Mouse (Mus musculus): Measurements from ENCODE around the gene Msx1.
"Not testable (repeated sequence)": the region's sequence is repeated elsewhere in the genome, so short reads cannot be mapped to it uniquely, and the experiment has no call there.

The Msx1 gene

DNA sequence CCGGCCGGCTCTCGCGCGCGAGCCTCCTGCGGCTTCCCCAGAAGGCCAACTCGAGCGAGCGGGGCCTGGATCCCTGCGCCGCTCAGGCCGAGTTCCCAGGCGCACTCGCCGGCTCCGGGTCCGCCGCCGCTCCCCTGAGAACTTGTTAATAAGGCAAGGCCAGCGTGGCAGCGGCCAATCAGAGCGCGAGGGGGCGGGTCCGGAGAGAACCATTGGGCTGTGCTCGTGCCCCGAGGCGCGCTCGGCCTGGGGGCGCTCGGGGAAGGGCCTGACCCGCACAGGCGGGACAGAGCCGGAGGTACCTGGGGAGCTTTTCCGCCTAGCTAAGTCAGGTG is at the start of gene Msx1:
TSS of gene Msx1 (minus strand) at position 123 of the 335 bp plus-strand sequence.
- no peak for DNase-seq

DNA sequence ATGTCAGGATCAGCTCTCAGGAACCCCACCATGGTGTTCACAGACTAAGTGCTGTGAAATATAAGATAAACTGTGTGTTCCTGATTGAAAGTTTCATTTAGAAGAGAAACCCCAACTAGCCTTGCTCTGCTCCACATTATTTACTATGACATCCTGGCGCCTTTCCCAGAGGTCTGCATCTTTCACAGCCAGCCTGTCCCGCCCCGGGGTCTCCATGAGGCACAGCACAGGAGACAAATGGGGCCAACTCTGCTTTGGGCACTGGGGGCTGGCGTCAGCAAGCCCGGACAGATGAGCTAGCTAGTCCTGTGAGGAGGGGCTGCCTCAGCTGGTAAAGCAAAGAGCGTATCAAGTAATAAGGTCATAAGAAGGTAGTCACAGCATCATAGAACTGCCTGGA is 41.1 kb upstream of the Msx1 start:
- no peak for DNase-seq

DNA sequence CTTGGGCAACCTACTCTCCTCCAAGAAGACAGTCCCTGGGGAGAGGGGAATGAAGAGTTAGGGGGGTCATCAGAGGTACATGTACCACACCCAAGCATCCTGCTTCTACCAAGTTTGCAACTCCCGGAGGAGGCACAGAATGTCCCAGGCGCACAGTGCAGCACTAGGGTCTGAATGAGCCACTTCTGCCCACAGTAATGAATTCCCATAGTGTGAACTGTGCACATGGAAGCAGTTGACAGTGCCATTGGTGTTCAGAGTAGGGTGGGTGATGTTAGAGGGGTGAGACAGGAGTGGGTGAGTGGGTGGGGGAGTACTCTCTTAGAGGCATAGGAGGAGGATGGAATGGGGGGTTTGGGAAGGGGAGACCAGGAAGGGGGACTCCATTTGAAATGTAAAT is 39.9 kb upstream of the Msx1 start:
- no peak for DNase-seq

DNA sequence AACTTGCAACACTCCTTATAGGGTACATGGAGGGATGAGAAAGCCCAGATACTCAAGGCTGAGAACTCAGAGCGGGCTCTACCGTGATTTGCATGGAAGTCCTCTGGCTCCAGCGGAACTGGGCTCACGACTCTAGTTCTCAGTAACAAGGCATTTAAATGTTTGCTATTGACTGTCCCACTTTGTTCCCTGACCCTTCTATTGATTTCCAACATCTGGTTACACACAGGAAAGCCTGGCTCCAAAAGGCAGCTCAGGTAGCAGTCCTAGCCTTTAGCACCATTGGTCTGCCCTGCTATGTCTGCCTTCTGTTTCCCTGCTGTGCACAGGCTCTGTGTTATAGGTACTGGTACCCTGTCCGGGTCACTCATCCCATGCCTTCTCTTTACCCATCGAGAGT is 36.5 kb upstream of the Msx1 start:
- no peak for DNase-seq

DNA sequence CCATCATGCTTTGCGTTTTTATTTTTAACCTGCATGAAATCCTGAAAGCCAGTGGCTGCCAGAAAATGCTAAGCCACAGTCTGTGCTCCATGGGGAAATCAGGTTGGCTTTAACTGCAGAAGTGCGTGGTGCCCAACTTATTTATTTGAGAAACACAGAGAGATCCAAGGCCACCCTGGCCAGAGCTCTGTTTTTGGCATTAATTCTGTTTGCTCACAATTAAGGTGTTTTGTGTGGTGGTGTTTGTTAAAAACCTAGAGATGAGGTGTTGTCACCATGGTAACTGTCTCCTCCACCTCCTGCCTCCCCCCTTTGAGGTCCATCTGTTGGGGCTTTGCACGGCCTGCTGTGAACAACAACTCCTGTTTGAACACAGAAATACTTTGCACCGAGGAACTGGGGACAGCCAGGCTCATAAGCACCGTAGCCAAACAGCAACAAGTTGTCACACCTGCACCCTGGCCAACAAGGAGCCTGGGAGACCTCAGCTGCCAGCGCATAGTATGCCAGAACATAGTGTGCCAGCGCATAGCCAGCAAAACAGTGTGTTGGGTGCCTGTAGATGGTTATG is 35.9 kb upstream of the Msx1 start:
- DNase-seq = peak; percentile 70

DNA sequence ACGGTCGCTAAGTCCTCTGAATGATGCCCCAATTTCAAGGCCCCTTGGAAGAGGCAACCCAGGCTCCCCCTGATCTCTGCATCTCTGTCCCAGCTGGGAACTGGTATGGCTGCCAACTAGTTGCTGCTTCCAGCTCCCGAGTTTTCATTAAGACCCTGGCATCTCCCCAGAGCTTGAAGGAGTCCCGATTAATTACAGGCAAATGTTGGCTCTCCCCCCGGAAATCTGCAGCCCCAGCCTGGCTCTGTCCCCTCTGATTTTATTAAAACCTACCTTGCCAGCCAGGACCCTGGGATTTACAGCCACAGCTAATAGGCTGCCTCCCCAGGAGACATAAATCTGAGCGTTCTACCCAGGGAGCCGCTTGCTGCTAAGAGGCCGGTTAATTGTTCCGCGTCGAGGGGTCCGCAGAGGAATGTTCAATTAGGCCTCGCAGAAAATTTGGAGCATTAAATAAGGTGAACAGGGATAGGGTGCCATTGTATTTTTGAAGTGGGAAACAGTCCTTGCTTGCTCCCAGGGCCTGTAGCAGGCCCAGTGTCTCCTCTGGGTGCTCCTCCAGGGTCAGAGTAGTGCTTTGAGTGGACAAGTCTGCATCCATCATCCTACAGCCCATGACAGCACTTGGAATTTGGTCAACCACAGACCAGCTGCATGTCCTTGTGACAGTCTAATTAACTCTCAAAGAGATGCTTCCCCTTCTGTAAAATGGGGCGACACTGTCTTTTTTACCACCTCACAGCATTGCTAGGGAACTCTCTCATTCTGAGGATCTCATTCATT is 33.6 kb upstream of the Msx1 start:
- no peak for DNase-seq

DNA sequence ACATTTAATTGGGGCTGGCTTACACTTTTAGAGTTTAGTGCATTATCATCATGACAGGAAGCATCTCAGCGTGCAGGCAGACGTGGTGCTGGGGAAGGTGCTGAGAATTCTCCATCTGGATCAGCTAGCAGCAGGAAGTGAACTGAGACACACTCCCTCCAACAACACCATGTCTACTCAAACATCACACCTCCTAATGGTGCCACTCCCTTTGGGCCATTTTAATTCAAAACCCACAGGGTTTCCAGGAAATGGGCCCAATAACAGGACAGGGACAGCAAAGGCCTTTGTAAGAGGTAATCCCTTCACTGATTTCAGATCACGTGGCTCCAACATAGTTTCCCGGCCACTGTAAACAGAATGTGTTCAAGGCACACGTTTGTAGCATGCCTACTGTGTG is 31.7 kb upstream of the Msx1 start:
- no peak for DNase-seq

DNA sequence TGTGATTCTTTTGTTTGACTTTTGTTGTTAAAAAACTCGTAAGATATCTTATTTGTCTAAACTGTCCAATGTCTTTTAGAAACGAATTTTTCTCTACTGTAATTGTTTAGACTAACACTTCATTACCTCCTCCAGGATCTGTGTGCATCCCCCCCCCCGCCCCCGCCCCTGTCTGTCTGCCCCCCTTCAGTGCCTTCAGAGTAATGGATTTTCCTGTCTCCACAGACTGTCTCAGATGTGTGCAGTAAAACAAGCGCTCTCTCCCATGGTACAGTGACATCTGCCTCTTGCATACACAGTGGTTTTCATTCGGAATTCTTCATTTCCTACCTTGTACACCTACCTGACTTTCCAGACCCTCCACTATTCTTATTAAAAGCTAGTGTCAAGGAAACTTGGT is 29.9 kb upstream of the Msx1 start:
- no peak for DNase-seq

DNA sequence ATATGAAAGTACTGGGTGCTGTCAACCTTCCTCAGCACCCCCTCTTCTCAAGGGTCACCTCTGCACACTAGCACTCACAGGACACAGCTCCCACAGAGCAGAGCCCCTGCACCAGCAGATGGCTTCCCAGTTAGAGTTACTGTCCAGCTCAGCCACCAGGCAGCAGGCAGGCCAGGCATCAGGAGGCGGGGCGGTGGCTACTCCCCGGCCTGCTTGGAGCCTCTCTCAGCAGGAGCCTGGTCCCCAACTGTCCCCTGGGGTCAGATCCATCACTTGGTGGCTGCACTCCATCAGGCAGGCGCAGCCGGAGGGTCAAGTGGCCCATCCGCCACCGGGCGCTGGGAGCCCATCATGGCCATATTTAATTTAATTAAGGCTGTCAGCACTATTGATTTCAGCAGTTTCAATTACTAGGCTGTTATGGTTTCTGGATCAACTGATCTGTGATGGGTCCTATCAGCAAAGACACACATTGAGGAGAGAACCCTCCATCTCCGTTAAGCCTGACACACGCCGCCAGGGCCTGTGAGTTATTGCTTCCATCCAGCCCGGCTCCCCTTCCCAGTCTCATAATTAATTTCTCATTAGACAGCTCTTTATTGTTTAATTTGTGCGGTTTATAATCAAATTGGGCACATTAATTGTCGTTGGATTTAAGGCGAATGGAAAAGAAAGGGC is 27.1 kb upstream of the Msx1 start:
- no peak for DNase-seq

DNA sequence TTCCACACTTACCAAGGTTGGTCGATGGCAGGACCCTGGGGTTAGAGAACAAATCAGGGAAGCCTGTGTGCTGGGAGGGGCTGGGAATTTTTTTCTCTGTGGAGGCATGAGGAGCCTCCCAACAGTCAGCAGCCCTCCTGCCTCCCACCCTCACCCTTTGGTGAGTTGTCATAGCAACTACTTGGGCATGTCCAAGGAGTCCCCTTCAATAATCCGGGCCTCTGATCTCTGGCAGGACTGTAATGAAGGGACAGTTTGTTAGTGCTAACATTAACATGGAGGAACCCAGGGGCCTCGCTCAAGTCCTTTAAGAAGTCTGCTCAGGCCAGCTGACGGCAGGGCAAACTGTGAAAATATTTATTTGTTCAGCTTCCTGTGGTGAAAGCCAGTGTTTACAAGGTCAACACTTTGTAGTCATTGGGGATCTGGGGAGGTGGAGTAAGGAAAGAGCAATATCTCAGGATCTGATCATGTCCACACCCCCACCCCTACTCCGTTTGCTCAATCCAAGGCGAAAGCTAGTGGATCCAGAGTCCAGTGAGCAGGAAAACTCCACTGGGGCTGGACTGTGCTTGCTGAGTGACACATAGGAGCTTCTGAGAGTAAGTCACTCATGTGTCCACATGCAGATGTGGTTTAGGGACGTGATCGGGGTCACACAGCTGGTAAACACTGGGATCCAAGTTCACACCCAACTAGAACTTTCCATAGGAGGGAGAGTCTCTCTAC is 24.8 kb upstream of the Msx1 start:
- DNase-seq = no peak

DNA sequence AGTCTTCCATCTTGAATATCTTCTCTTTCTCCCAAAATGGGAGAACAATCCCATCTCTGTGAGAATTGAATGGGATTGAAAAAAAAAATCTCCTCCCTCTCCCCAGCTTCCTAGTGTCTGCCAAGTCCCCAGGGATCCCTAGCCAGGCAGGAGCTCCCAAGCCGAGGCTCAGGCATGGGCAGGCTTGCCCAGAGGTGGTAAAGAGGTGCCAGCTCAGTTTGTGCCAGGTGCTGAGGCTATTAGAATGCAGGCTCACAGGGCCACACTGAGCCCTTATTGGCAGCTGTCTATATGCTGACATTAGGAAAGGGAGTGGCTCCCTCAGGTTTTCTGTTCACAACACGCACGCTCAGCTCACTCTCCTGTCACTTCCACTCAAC is 11.9 kb upstream of the Msx1 start:
- no peak for DNase-seq

DNA sequence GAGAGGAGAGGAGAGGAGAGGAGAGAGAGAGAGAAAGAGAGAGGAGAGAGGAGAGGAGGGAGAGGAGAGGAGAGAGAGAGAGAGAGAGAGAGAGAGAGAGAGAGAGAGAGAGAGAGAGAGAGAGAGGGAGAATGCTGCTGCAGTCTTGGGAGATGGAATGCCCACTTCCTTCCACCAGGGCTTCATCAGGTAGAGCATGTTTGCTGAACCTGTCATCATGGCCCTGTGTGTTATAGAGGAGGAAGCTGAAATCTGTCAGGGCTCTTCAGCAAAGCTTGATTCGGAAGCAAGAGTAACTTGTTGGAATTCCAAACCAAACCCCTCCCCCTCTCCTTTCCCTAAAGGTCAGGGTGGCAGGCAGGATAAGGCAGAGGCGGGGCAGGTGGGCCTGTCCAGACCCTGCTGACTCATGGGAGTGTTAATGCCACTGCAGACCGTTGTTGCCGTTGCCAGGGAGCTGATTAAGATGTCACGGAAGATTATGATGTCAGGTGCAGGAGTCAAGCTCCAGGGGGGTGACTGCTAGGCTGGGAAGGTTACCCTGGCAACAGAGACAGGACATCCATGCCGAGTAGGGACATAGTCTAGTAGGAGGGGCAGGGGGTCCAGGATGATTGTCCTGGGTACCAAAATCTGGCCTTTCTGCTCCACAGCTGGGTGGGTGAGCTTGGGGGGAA is 11.3 kb upstream of the Msx1 start:
- no peak for DNase-seq

DNA sequence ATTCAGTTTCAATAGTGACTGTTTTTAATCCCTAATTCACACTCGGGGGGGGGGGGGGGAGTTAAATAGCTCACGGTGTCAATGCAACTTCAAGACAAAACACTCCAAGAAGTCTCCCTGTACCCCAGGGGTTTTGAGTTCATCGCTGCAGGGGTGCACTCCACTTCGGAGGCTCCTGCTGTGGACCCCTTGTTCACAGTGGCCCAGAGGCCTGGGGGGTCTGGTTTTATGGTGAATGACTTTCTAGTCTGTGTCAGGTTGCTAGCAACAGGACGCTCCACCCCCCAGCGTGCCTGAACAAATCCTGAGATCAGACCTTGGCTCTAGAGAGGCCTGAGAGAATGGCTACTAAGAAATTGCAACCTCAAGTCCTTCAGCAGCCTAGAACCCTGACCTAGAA is 8.4 kb upstream of the Msx1 start:
- no peak for DNase-seq

DNA sequence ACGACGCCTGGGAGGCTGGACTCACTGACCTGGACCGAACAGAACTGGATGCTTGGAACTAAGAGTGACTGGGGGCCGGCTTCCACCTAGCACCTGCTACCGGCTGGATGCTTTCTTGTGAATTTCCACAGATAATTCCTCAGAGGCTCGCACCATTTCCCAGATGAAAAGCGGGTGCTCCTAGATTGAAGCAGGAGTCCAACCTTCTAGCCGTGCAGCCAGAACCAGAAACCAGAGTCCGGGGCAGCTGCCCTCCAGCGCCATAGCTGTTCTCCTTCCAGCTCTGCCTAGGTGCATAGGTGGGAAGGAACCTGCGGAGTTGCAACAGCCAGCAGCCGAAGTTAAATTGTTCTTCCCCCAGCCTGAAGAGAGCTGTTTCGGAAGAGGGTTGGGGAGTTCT is 7.6 kb upstream of the Msx1 start:
- no peak for DNase-seq

DNA sequence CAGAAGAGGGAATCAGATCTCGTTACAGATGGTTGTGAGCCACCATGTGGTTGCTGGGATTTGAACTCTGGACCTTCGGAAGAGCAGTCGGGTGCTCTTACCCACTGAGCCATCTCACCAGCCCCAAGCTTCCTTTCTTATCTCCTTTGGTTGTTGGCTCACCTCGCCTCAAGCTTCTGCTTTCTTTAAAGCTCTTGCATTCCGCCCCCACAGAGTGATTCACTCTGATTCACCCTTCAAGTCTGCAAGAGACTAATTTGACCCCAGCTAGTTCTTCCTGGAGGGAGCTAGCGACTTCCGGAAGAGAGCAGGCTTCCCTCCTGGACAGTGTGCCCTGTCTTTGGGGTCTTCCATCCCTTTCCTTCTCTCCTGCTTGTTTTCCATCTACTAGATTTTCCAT is 6.1 kb upstream of the Msx1 start:
- not testable (repeated sequence) for DNase-seq

DNA sequence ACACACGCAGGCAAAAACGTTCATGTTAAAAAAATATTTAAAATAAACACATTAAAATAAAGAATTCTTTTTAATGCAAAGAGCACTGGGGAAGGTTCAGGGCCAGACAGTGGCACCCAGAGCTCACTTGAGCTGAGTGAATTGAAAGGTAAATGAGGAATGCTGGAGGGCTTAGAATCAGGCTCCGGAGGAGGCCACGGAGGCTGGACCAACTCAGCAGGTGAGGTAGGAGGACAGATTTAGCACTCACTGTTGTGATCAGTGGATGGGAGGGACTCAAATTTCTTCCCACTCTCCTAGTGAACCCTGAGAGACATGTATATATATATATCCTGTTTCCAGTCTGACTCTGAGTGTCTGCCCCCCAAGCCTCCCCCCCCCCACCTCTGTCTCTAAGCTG is 5.5 kb upstream of the Msx1 start:
- no peak for DNase-seq

DNA sequence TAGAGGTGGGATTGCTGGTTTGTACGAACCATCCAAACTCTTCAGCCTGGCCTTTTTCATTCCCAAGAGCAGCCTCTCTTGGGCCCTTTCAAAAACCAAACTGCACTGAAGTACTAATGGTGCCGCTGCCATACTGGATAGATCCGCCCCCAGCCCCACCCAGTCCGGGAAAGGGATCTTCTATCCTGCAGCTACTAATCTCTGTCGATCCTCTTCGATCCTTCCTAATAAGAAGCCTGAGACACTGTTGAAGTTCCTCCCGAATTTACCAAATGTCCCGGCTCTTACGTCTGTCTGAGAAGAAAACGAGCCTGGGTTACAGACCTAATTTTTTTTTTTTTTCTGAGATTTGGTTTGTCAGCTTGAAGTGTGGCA is 4.9 kb upstream of the Msx1 start:
- no peak for DNase-seq

DNA sequence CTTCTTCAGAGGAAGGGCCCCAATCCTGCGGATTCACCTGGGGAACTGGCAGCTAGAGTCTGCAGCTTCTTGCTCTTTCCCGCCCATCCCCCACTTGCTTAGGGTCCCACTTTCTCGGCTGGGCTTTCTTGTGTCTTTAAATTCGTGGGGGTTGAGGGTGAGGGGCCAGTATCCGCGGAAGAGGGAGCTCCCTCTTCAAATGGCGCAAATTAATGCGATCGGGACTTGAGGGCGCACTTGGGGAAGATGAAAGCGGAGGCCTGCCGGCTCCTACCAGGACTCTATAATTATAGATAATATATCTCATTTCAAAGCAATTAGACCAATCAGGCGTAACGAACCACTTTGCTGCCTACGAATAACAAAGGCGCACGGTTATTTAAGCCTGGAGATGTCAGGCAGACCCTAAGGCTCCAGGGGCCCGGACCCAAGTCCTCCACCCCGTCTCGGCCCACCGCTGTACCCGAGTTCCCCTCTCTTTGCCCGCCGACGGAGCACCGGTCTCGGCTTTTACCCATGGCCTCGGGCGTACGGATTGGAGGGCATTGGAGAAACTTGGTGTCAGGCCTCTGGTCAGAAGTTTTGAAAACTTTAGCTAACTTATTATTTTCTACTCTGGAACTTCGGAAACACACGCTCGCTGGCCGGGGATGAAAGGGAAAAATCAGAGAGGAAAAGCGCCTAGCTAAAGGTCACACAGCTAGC is 4.4 kb upstream of the Msx1 start:
- no peak for DNase-seq

DNA sequence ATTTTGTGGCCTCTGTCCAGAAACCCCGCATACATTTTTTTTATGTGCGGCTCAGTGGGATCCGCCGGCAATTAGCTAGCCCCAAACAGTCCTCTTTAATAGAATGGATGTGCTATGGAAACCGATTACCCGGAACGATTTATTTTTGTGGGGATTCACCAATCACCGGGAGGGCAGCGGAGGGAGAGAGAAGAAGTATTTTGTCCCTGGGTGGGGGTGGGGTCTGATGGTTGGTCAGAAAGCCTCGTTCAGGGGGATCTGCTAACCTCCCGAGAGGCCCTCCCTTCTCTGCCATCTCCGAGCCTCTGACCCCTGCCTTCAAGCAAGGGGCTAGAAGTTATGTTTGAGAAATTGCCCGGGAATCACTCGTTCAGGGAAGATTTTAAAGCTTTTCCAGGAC is 3.6 kb upstream of the Msx1 start:
- no peak for DNase-seq

DNA sequence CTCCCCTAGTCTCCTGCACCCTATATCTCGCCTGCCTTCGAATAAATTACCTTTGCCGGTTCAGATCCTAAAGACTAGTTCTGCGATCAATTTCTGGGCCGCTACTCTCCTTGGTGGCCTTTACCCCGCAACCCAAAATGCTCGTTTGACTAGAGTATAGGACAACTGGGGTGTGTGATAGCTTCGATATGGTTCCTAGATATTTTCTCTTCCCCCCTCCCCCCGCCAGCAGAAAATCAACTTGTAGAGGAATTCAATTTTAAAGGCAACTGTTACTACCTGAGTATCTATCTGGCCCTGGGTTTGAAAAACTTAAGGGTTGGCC is 3.2 kb upstream of the Msx1 start:
- DNase-seq = no peak

DNA sequence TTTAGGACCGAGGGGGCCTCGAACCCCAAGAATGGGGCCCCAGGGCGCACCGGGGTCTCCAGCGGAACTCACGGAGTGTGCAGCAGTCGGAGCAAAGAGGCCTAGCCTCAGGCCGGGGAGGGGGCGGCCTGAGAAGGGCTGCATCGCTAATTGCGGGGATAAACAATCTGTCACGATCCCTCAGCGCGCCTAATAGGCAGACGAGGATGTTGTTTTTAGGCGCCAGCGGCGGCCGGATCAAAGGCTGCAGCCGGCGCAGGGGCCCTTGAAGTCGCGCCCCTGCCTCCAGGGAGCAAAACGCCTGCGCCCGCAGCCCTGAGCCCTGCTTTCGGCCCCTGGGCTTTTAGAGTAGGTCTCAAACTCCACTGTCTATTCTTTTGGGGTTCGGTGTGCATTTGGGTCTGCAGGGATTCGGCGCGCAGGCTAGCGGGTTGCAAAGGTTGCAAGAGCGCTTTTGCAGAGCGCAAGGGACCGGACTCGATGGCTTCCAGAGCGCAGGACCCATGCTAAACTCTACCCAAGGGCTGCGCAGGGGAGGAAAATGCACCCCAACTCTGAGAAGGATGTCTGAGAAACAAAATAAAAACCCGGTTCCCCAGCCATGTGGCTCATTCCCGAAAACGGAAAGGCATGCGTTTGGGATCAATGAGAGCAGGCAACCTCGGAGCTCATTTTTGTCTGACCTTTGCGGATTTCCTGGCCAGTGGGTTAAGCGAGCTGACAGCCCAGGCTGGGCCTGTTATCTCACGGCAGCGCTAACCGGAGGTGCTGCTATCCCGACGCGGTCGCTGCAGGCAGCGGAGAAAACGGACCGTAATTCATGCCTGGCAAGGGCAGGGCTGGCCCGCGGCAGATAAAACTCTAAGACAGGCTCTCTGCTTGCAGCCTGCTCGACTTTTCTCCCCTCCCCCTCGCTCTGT is 2.6 kb upstream of the Msx1 start:
- DNase-seq = no peak
